Mouse (Mus musculus) MEL (cell line): Measurements from ENCODE around the gene Cry2. TPM values are rescaled to one million over a fixed set of nuclear protein-coding genes. Genes with fewer than 3 reads are reported as not detected.

Experiments used
- DNase-seq: peaks from one replicate; pipeline ENCODE4 v3.0.0; 2011; ENCODE audit warnings: low read depth, low spot score
- H3K27ac ChIP-seq: 2 replicates; pipeline ENCODE4 v1.5.1; 2012; ENCODE audit warnings: low read depth, mild to moderate bottlenecking, control low read depth, low read length, moderate library complexity; ENCODE audit not compliant: control insufficient read depth
- H3K27me3 ChIP-seq, 2 experiments: fragments of 150-350 bp in 1 of 2; sonication (generic) in 1 of 2; 2 replicates each; pipeline ENCODE4 v1.6.1; 2012; ENCODE audit warnings: low read length in 2 of 2, mild to moderate bottlenecking in 2 of 2, improper control_type of control experiment in 1 of 2, moderate library complexity in 1 of 2; ENCODE audit not compliant: insufficient read depth in 2 of 2, control insufficient read depth in 1 of 2
- H3K36me3 ChIP-seq, 2 experiments: 2 replicates each; pipeline ENCODE4 v1.6.1; 2012 to 2014; ENCODE audit warnings: low read length in 2 of 2, improper control_type of control experiment in 1 of 2, inconsistent platforms in 1 of 2, mild to moderate bottlenecking in 1 of 2; ENCODE audit not compliant: insufficient read depth in 2 of 2, control insufficient read depth in 1 of 2
- H3K4me1 ChIP-seq, 2 experiments: fragments of 150-350 bp in 1 of 2; sonication (generic) in 1 of 2; 2 replicates each; pipeline ENCODE4 v1.6.1; 2012; ENCODE audit warnings: low read length in 2 of 2, improper control_type of control experiment in 1 of 2, mild to moderate bottlenecking in 1 of 2; ENCODE audit not compliant: insufficient read depth in 2 of 2, control insufficient read depth in 1 of 2
- H3K4me3 ChIP-seq, 2 experiments: fragments of 150-350 bp in 1 of 2; sonication (generic) in 1 of 2; 2 replicates each; pipeline ENCODE4 v1.5.1; 2012; ENCODE audit warnings: low read depth in 2 of 2, low read length in 2 of 2, mild to moderate bottlenecking in 2 of 2, moderate library complexity in 2 of 2, control low read depth in 1 of 2, improper control_type of control experiment in 1 of 2; ENCODE audit not compliant: control insufficient read depth in 1 of 2, insufficient read depth in 1 of 2
- H3K79me2 ChIP-seq: 2 replicates; pipeline ENCODE4 v1.6.1; 2012; ENCODE audit warnings: mild to moderate bottlenecking, low read length, moderate library complexity; ENCODE audit not compliant: control insufficient read depth, poor library complexity, insufficient read depth
- H3K9ac ChIP-seq: 2 replicates; pipeline ENCODE4 v1.6.1; 2012; ENCODE audit warnings: low read depth, mild to moderate bottlenecking, control low read depth, low read length, moderate library complexity; ENCODE audit not compliant: control insufficient read depth, poor library complexity, severe bottlenecking
- H3K9me3 ChIP-seq: fragments of 150-350 bp; sonication (generic); replicated peaks from 2 replicates; pipeline ENCODE4 v1.6.1; 2012; ENCODE audit warnings: mild to moderate bottlenecking, low read length, improper control_type of control experiment, moderate library complexity; ENCODE audit not compliant: insufficient read depth
- BHLHE40 ChIP-seq: IDR thresholded peaks from 2 replicates; pipeline ENCODE4 v1.6.1; 2012; ENCODE audit warnings: low read depth, mild to moderate bottlenecking, inconsistent platforms, low read length, improper control_type of control experiment, borderline replicate concordance
- CTCF ChIP-seq, 3 experiments: IDR thresholded peaks in 2 of 3; conservative IDR thresholded peaks in 1 of 3; 2 replicates each; pipeline ENCODE4 v1.5.1; 2011 to 2012; ENCODE audit warnings: low read length in 3 of 3, low read depth in 2 of 3, mild to moderate bottlenecking in 2 of 3, improper control_type of control experiment in 1 of 3, inconsistent platforms in 1 of 3, mixed read lengths in 1 of 3, moderate library complexity in 1 of 3; ENCODE audit not compliant: control insufficient read depth in 1 of 3, insufficient read depth in 1 of 3, poor library complexity in 1 of 3, severe bottlenecking in 1 of 3
- E2F4 ChIP-seq: IDR thresholded peaks from 2 replicates; pipeline ENCODE4 v1.6.1; 2011; ENCODE audit warnings: low read depth, low read length, improper control_type of control experiment, borderline replicate concordance
- ETS1 ChIP-seq: IDR thresholded peaks from 2 replicates; pipeline ENCODE4 v1.6.1; 2012; ENCODE audit warnings: low read depth, mild to moderate bottlenecking, inconsistent platforms, low read length, improper control_type of control experiment, moderate library complexity
- GABPA ChIP-seq: IDR thresholded peaks from 2 replicates; pipeline ENCODE4 v1.6.1; 2012; ENCODE audit warnings: low read depth, mild to moderate bottlenecking, inconsistent platforms, low read length, improper control_type of control experiment, moderate library complexity
- GATA1 ChIP-seq: IDR thresholded peaks from 2 replicates; pipeline ENCODE4 v1.6.1; 2011; ENCODE audit warnings: low read depth, low read length, improper control_type of control experiment
- JUND ChIP-seq: IDR thresholded peaks from 2 replicates; pipeline ENCODE4 v1.6.1; 2011; ENCODE audit warnings: low read depth, mild to moderate bottlenecking, improper control_type of control experiment, low read length
- KAT2A ChIP-seq: conservative IDR thresholded peaks from 2 replicates; pipeline ENCODE4 v1.6.1; 2012; ENCODE audit warnings: low read depth, low read length, improper control_type of control experiment, inconsistent platforms
- MAZ ChIP-seq: IDR thresholded peaks from 2 replicates; pipeline ENCODE4 v1.6.1; 2012; ENCODE audit warnings: low read depth, mild to moderate bottlenecking, inconsistent platforms, low read length, improper control_type of control experiment
- MEF2A ChIP-seq: IDR thresholded peaks from 2 replicates; pipeline ENCODE4 v1.6.1; 2014; ENCODE audit warnings: low read depth, mild to moderate bottlenecking, inconsistent platforms, low read length, improper control_type of control experiment; ENCODE audit not compliant: poor library complexity, insufficient replicate concordance, severe bottlenecking; ENCODE audit errors: extremely low read depth
- NELFE ChIP-seq: IDR thresholded peaks from 2 replicates; pipeline ENCODE4 v1.6.1; 2011; ENCODE audit warnings: low read depth, low read length, improper control_type of control experiment
- POLR2AphosphoS5 ChIP-seq: IDR thresholded peaks from 2 replicates; pipeline ENCODE4 v1.6.1; 2012; ENCODE audit warnings: low read depth, borderline replicate concordance, mild to moderate bottlenecking, inconsistent platforms, low read length, moderate library complexity, mixed read lengths
- RAD21 ChIP-seq: IDR thresholded peaks from 2 replicates; pipeline ENCODE4 v1.6.1; 2011; ENCODE audit warnings: mild to moderate bottlenecking, low read depth, low read length, improper control_type of control experiment
- SIN3A ChIP-seq: IDR thresholded peaks from 2 replicates; pipeline ENCODE4 v1.6.1; 2012; ENCODE audit warnings: low read length, improper control_type of control experiment, inconsistent platforms
- SMC3 ChIP-seq: IDR thresholded peaks from 2 replicates; pipeline ENCODE4 v1.6.1; 2011; ENCODE audit warnings: low read depth, low read length, improper control_type of control experiment
- TAL1 ChIP-seq: IDR thresholded peaks from 2 replicates; pipeline ENCODE4 v1.6.1; 2012; ENCODE audit warnings: mild to moderate bottlenecking, inconsistent platforms, low read length, moderate library complexity, mixed read lengths
- TCF12 ChIP-seq: IDR thresholded peaks from 2 replicates; pipeline ENCODE4 v1.6.1; 2014; ENCODE audit warnings: low read depth, mild to moderate bottlenecking, inconsistent platforms, low read length, improper control_type of control experiment, moderate library complexity
- USF1 ChIP-seq: IDR thresholded peaks from 2 replicates; pipeline ENCODE4 v1.6.1; 2014; ENCODE audit warnings: low read depth, mild to moderate bottlenecking, inconsistent platforms, low read length, improper control_type of control experiment, moderate library complexity
- USF2 ChIP-seq, 2 experiments: IDR thresholded peaks; 2 replicates each; pipeline ENCODE4 v1.6.1; 2011 to 2012; ENCODE audit warnings: improper control_type of control experiment in 2 of 2, low read length in 2 of 2, borderline replicate concordance in 1 of 2, inconsistent platforms in 1 of 2, low read depth in 1 of 2, mild to moderate bottlenecking in 1 of 2; ENCODE audit not compliant: insufficient read depth in 1 of 2
- polyA plus RNA-seq, 2 experiments: library from polyadenylated mRNA; stranded (reverse) in 1 of 2; unstranded in 1 of 2; fragments of >175 nt in 1 of 2; fragments of >200 nt in 1 of 2; gene quantifications; 2 replicates each; pipeline versions ENCODE4 v1.2.1 to v1.2.4; 2012; ENCODE audit warnings: low replicate concordance in 2 of 2, low read depth in 1 of 2; ENCODE audit not compliant: insufficient read length in 2 of 2, insufficient read depth in 1 of 2, missing spikeins in 1 of 2
- total RNA-seq: library from RNA; depleted of rRNA; stranded (reverse); fragments of 300-350 nt; gene quantifications from 2 replicates; pipeline ENCODE4 v1.2.3, GENCODE M21; 2012

Cry2 gene
- total and polyA plus RNA-seq, 3 experiments: 13.3 to 36.2 TPM; not detected in 1

- H3K79me2 ChIP-seq: peaks cover 11% of the 10 kb centered on the region
Measured at GRCm38 (mm10) chr2:92423156-92423555, 10.7 kb downstream of the Cry2 start.

GRCm38 (mm10) chr2:92422388-92423135 is 11.3 kb downstream of the Cry2 start:
- Histone ChIP-seq H3K9ac (no peak overlapping the region), H3K36me3 (peaks cover 0 to 33% of the 10 kb centered on the region in 2 experiments; a peak in 2 of 4 replicates), H3K4me1 (no peaks in the 10 kb centered on the region)

More at GRCm38 (mm10) chr2:92423156-92423555, 10.7 kb downstream of the Cry2 start:
- no peak for TF ChIP-seq USF1
- TF ChIP-seq TCF12: no peak
- TF ChIP-seq TAL1: no peak
- no peak for TF ChIP-seq E2F4
- TF ChIP-seq USF2 (IDR thresholded peaks at IDR 0.05; ENCODE audit: borderline replicate concordance in 1 of 2, insufficient read depth in 1 of 2, low read depth in 1 of 2, low read length in 2 of 2): no peak
- TF ChIP-seq SMC3: no peak
- TF ChIP-seq BHLHE40: no peak
- TF ChIP-seq JUND: no peak
- TF ChIP-seq GATA1: no peak
- no peak for TF ChIP-seq MEF2A
- no peak for TF ChIP-seq GABPA
- TF ChIP-seq POLR2AphosphoS5: no peak
- TF ChIP-seq RAD21: no peak
- TF ChIP-seq NELFE: no peak
- no peak for TF ChIP-seq KAT2A
- no peak for TF ChIP-seq ETS1
- TF ChIP-seq MAZ: no peak
- no peak overlapping the region for H3K27ac ChIP-seq
- H3K27me3 ChIP-seq: no peaks in the 10 kb centered on the region
- H3K9me3 ChIP-seq: no peaks in the 10 kb centered on the region
- no peak overlapping the region for H3K4me3 ChIP-seq
- peaks cover 0 to 33% of the 10 kb centered on the region in 2 experiments; a peak in 2 of 4 replicates for H3K36me3 ChIP-seq
- no peaks in the 10 kb centered on the region for H3K4me1 ChIP-seq
- no peak overlapping the region for H3K9ac ChIP-seq
- DNase-seq: no peak

More at GRCm38 (mm10) chr2:92422388-92423135, 11.3 kb downstream of the Cry2 start:
- H3K27me3 ChIP-seq: no peaks in the 10 kb centered on the region
- peaks cover 5% of the 10 kb centered on the region; the same call in 1 of the 2 replicates for H3K79me2 ChIP-seq
- no peak overlapping the region for H3K27ac ChIP-seq
- no peak for DNase-seq
- no peaks in the 10 kb centered on the region for H3K9me3 ChIP-seq
- no peak for TF ChIP-seq SIN3A
- peak in 2 of 3 experiments; percentile 30 to 33; a peak in 4 of 6 replicates for TF ChIP-seq CTCF (IDR thresholded peaks at IDR 0.05 in 2 of 3, conservative IDR thresholded peaks at IDR 0.05 in 1 of 3; ENCODE audit: control insufficient read depth in 1 of 3, insufficient read depth in 1 of 3, low read depth in 2 of 3, low read length in 3 of 3, poor library complexity in 1 of 3, severe bottlenecking in 1 of 3)
- TF ChIP-seq, all 39 proteins: peak for 1
- H3K4me3 ChIP-seq: no peak overlapping the region
